Mouse (Mus musculus): Measurements from ENCODE around the gene Olfml3.

Olfml3 gene

GRCm38 (mm10) chr3:103739329-103739728 is 1.5 kb upstream of the Olfml3 start, which contains the start of gene Gm10964:
Gene Gm10964, plus strand, starts transcription at chr3:103739366.
- no peak for DNase-seq (ENCODE audit: low spot score)

- DNase-seq (ENCODE audit: low spot score), result no peak
Observed at GRCm38 (mm10) chr3:103737061-103737754, 593 bp downstream of the Olfml3 start.

GRCm38 (mm10) chr3:103735776-103736600 is 1.8 kb downstream of the Olfml3 start:
- no peak for DNase-seq (ENCODE audit: low spot score)

- DNase-seq (ENCODE audit: low spot score), result no peak
Observed at GRCm38 (mm10) chr3:103734696-103735519, 2.9 kb downstream of the Olfml3 start.

- no peak for DNase-seq (ENCODE audit: low spot score)
Observed at GRCm38 (mm10) chr3:103733799-103734695, 3.8 kb downstream of the Olfml3 start.

GRCm38 (mm10) chr3:103733176-103733575 is 4.6 kb downstream of the Olfml3 start:
- no peak for DNase-seq (ENCODE audit: low spot score)

GRCm38 (mm10) chr3:103732116-103732515 is 5.7 kb downstream of the Olfml3 start:
- DNase-seq (ENCODE audit: low spot score), result no peak

DNA sequence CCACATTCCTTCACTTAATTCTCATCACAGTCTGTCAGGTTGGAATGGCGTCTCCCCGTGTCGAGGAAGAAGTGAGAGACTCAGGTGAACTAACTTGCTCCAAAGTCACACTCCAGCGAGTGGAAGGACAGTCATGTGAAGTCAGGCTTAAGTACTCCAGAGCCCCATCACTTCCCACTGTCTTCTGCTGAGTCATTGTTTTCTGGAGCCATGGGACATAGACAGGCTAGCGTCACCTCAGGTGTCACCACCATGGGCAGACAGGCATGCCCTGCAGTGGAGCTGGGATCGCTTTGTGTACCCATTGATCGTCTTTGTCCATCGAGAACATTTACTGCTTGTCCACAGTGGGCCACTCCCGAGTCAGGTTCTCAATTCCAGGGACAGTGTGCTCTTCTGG is 8.0 kb downstream of the Olfml3 start:
- DNase-seq (ENCODE audit: low spot score), result no peak

- DNase-seq (ENCODE audit: low spot score), result no peak
Observed at GRCm38 (mm10) chr3:103727813-103728326, 9.9 kb downstream of the Olfml3 start.

GRCm38 (mm10) chr3:103726642-103727041 is 11.2 kb downstream of the Olfml3 start:
- no peak for DNase-seq (ENCODE audit: low spot score)

DNA sequence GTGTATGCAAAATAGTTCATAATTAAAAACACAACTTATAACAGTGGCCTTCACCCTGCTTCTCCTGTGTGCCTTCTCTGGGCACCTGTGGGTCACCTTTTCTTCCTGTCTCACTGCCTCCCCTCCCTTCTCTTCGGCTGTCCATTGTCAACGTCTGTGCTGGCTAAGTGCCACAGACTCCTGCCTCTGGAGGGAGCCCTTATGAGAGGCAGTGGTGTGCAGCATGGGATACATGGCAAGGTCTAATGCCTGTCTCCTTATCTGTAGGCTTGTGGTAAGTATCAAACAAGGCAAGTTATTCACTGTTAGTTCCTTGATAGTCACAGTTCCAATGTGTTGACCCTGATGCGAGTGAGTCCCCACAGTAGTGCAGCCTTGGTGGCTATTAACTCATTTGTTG is 13.7 kb downstream of the Olfml3 start:
- DNase-seq (ENCODE audit: low spot score), result no peak

- DNase-seq (ENCODE audit: low spot score), result no peak
Observed at GRCm38 (mm10) chr3:103718728-103719127, 19.1 kb downstream of the Olfml3 start.

DNA sequence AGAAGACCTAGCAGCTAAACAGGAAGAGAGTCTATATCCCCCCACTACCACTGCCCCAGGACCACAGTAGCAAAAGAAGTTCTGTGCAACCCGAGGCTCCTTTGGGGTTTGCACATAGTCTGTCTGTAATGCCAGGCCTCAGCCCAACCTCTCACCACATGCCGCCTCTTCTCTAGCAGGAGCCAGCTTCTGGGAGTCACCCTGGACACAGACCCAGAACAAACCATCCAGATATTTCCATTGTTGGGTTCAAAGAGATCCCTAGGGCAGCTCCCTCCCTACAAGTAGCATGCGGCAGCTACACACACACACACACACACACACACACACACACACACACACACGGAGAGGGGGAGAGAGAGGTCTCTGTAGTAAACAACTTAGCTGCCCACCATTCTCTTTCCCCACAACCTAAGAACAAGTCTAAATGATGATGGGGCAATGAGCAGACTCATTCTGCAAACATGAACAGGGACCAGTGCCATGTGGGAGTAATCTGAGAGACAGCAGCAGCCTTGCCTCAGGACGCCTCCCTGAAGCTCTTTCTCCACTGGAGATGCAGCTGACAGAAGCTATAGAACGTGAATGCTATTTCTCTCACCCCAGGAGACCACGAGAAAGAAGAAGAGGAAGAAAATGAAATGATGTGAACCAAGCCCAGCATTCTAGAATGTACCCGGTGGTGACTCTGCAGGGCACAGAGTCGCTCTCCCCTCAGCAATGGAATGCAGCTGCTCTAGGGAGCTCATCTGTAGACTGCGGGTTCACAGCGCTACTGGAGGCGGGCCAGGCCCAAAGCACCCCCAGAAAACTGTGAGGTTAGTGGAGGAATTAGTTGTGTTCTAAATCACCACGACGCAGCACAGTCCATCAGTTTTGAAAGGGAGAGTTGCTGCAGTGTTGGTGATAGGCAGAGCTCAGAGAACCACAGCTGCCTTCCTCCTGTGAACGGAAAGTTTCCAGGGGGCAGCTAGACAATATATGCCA is 20.7 kb downstream of the Olfml3 start:
- no peak for DNase-seq (ENCODE audit: low spot score)

GRCm38 (mm10) chr3:103715762-103716693 is 21.8 kb downstream of the Olfml3 start:
- DNase-seq (ENCODE audit: low spot score), result no peak

- no peak for DNase-seq (ENCODE audit: low spot score)
Observed at GRCm38 (mm10) chr3:103714942-103715341, 22.9 kb downstream of the Olfml3 start.

DNA sequence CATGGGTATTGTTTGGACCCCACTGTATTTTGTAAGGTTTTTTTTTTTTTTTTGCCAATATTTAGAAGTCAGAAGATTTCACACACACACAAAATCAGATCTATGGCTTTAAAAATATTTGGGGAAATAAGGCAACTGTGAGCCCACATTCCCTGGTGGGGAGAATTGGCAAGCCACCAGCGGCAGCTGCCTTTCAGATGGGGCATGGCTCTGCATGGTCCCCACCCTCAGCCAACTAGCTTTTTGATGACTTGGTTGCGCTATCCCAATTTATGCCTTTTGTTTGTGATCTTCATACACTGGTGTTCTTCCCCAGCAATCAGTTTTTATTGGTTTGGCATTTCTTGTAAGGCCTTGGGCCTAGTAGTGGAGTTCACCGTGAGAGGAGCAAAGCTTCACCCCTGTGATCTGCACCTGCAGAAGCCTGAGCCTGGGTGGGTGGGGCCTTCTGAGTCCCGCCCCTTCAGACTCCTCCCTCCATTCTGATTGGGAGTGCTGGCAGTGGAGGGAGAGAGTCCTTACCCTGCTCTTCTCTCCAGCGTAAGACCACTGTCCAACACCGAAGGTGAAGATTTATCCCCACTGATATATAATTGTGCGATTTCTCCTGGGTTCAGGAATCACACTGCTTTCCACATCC is 23.4 kb downstream of the Olfml3 start:
- DNase-seq (ENCODE audit: low spot score), result no peak

DNA sequence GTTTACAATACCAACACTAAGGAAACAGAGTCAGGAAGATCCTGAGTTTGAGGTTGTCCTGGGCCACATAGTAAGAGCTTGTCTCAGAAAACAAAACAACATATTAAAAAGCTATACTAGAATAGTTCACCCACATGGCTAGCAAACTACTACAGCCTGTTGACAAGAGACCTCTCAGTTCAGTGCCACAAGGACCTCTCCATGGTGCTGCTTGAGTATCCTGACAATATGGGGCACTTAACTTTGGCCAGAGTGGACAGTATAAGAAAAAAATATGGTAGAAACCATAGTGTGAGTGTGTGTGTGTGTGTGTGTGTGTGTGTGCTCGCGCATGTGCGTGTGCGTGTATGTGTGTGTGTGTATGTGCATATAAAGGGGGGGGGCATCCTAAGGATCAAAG is 25.6 kb downstream of the Olfml3 start:
- no peak for DNase-seq (ENCODE audit: low spot score)

DNA sequence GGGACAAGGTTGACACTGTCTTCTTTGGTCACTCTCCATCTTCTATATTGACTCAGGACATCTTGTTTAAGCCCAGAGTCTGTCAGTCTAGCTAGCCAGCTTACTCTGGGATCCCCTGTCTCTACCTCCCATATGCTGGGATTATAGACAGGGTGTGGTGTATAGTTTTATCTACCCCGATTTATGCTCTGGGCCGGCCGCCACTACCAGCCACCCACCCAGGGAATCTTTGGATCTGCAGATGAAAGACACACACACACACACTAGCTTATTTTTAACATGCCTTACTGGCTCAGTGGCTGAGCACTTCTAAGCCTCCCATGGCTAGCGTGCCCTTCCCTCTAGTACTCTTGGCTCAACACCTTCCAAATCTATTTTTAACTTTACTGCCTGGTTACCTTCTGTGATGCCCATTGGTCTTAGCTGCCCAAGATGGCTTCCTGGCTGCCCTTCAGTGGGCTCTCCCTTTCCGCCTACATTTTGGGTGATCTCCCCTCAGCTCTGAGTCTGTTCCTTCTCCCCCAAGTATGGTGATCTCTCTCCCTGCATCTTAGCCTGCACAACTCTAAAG is 28.2 kb downstream of the Olfml3 start:
- DNase-seq (ENCODE audit: low spot score), result no peak

Data from spleen, adult 12 weeks (tissue).